Mouse (Mus musculus) embryonic facial prominence, embryonic 13.5 days (tissue): Measurements from ENCODE around the gene Gm11596. TPM values are rescaled to one million over a fixed set of nuclear protein-coding genes. Genes with fewer than 3 reads are reported as not detected.

ENCODE experiments used
- ATAC-seq: fragments of 200-750 bp; cut with Nextera tagmentation; 2 replicates; pipeline ENCODE4 v1.8.0; 2017; ENCODE audit warnings: low read depth; ENCODE audit not compliant: insufficient number of reproducible peaks, insufficient read depth, low FRiP score, low TSS enrichment
- H3K27ac ChIP-seq: fragments of 300-500 bp; sonication (generic); 2 replicates; pipeline ENCODE4 v1.5.1; 2015; ENCODE audit warnings: moderate library complexity, mild to moderate bottlenecking, inconsistent platforms
- H3K27me3 ChIP-seq: fragments of 300-500 bp; sonication (generic); 2 replicates; pipeline ENCODE4 v1.6.1; 2015; ENCODE audit warnings: mild to moderate bottlenecking, inconsistent platforms
- H3K36me3 ChIP-seq: fragments of 300-500 bp; sonication (generic); 2 replicates; pipeline ENCODE4 v1.6.1; 2015; ENCODE audit warnings: mild to moderate bottlenecking, inconsistent platforms
- H3K4me1 ChIP-seq: fragments of 300-500 bp; sonication (generic); 2 replicates; pipeline ENCODE4 v1.6.1; 2015; ENCODE audit warnings: inconsistent platforms
- H3K4me2 ChIP-seq: fragments of 300-500 bp; sonication (generic); 2 replicates; pipeline ENCODE4 v1.6.1; 2015; ENCODE audit warnings: moderate library complexity, mild to moderate bottlenecking, inconsistent platforms
- H3K4me3 ChIP-seq: fragments of 300-500 bp; sonication (generic); 2 replicates; pipeline ENCODE4 v1.5.1; 2015; ENCODE audit warnings: mild to moderate bottlenecking, inconsistent platforms
- H3K9ac ChIP-seq: fragments of 300-500 bp; sonication (generic); 2 replicates; pipeline ENCODE4 v1.6.1; 2015; ENCODE audit warnings: mild to moderate bottlenecking, inconsistent platforms
- H3K9me3 ChIP-seq: fragments of 300-500 bp; sonication (generic); 2 replicates; pipeline ENCODE4 v1.6.1; 2016; ENCODE audit warnings: inconsistent platforms
- WGBS: fragments of 180-500 bp; shearing (Covaris S2); methylation state at CpG from one replicate; pipeline ENCODE4 v1.1.7; 2015; ENCODE audit warnings: mixed read lengths; 5-methylcytosine and 5-hydroxymethylcytosine counted together
- polyA plus RNA-seq: library from polyadenylated mRNA; unstranded; fragments of >200 nt; fragmentation: Nextera tagmentation; extraction: Ambion mirVana; gene quantifications from 2 replicates; pipeline ENCODE4 v1.2.1, GENCODE M21; 2015

Gene Gm11596
- polyA plus RNA-seq, 1 experiment from 2014 or later = not detected

GRCm38 (mm10) chr11:99758877-99759276, 34.4 kb downstream of the Gm11596 start:
- no peak overlapping the region for H3K4me3 ChIP-seq
- no peaks in the 10 kb centered on the region for H3K9me3 ChIP-seq
- no peaks in the 10 kb centered on the region for H3K36me3 ChIP-seq
- no peak overlapping the region for H3K9ac ChIP-seq
- no peaks in the 10 kb centered on the region for H3K4me1 ChIP-seq
- H3K27ac ChIP-seq = no peak overlapping the region
- 93% methylated on average over 1 of the region's 1 CpGs for WGBS
- H3K27me3 ChIP-seq = no peaks in the 10 kb centered on the region
- ATAC-seq = no peak
- H3K4me2 ChIP-seq = no peak overlapping the region

- Histone ChIP-seq H3K9ac (no peak overlapping the region), H3K27ac (no peak overlapping the region), H3K36me3 (no peaks in the 10 kb centered on the region), H3K27me3 (no peaks in the 10 kb centered on the region), H3K4me3 (no peak overlapping the region), H3K4me1 (no peaks in the 10 kb centered on the region), H3K9me3 (no peaks in the 10 kb centered on the region), H3K4me2 (no peak overlapping the region)
- ATAC-seq = no peak
- WGBS = 90% methylated on average over 3 of the region's 3 CpGs
These were observed 49.3 kb downstream of the Gm11596 start for GRCm38 (mm10) chr11:99743985-99744384.

Other genes starting within 250 kb of the Gm11596 start
- not detected in 2 replicates for gene Krtap3-3, start 242.6 kb downstream of the Gm11596 start, polyA plus RNA-seq
- gene Krtap3-2, start 236.6 kb downstream of the Gm11596 start, polyA plus RNA-seq = not detected in 2 replicates
- gene Gm11939, start 234.0 kb downstream of the Gm11596 start, polyA plus RNA-seq = not detected in 2 replicates
- gene Krtap3-1, start 226.8 kb downstream of the Gm11596 start, polyA plus RNA-seq = not detected in 2 replicates
- not detected in 2 replicates for gene Krtap1-5, start 212.5 kb downstream of the Gm11596 start, polyA plus RNA-seq
- not detected in 2 replicates for gene Krtap1-4, start 209.8 kb downstream of the Gm11596 start, polyA plus RNA-seq
- gene Krtap1-3, start 202.1 kb downstream of the Gm11596 start, polyA plus RNA-seq = not detected in 2 replicates
- not detected in 2 replicates for gene Krtap9-3, start 195.4 kb downstream of the Gm11596 start, polyA plus RNA-seq
- gene Gm11938, start 190.2 kb downstream of the Gm11596 start, polyA plus RNA-seq = not detected in 2 replicates
- not detected in 2 replicates for gene Gm11937, start 183.3 kb downstream of the Gm11596 start, polyA plus RNA-seq
- gene Krtap2-4, start 178.6 kb downstream of the Gm11596 start, polyA plus RNA-seq = not detected in 2 replicates
- not detected in 2 replicates for gene Gm11562, start 173.0 kb downstream of the Gm11596 start, polyA plus RNA-seq
- gene Krtap4-1, start 165.2 kb downstream of the Gm11596 start, polyA plus RNA-seq = not detected in 2 replicates
- not detected in 2 replicates for gene Krtap4-2, start 158.4 kb downstream of the Gm11596 start, polyA plus RNA-seq
- gene Krtap4-7, start 149.4 kb downstream of the Gm11596 start, polyA plus RNA-seq = not detected in 2 replicates
- not detected in 2 replicates for gene Gm11555, start 143.2 kb downstream of the Gm11596 start, polyA plus RNA-seq
- gene Gm11563, start 134.5 kb downstream of the Gm11596 start, polyA plus RNA-seq = not detected in 2 replicates
- gene Krtap4-6, start 127.5 kb downstream of the Gm11596 start, polyA plus RNA-seq = not detected in 2 replicates
- not detected in 2 replicates for gene Gm14190, start 102.7 kb downstream of the Gm11596 start, polyA plus RNA-seq
- gene Gm14180, start 59.2 kb downstream of the Gm11596 start, polyA plus RNA-seq = not detected in 2 replicates
- gene Gm11595, start 20.6 kb downstream of the Gm11596 start, polyA plus RNA-seq = not detected in 2 replicates
- gene Krtap4-8, start 12.8 kb downstream of the Gm11596 start, polyA plus RNA-seq = not detected in 2 replicates
- not detected in 2 replicates for gene Krtap4-9, start 8.3 kb downstream of the Gm11596 start, polyA plus RNA-seq
- not detected in 2 replicates for gene Gm11569, start 5.5 kb upstream of the Gm11596 start, polyA plus RNA-seq
- gene Gm11554, start 11.0 kb upstream of the Gm11596 start, polyA plus RNA-seq = not detected in 2 replicates
- gene Krtap4-13, start 16.4 kb upstream of the Gm11596 start, polyA plus RNA-seq = not detected in 2 replicates
- not detected in 2 replicates for gene Gm11564, start 22.2 kb upstream of the Gm11596 start, polyA plus RNA-seq
- not detected in 2 replicates for gene 2300003K06Rik, start 44.6 kb upstream of the Gm11596 start, polyA plus RNA-seq
- gene Krtap4-16, start 58.1 kb upstream of the Gm11596 start, polyA plus RNA-seq = not detected in 2 replicates
- gene Gm11568, start 64.5 kb upstream of the Gm11596 start, polyA plus RNA-seq = not detected in 2 replicates
- gene Gm11559, start 71.0 kb upstream of the Gm11596 start, polyA plus RNA-seq = not detected in 2 replicates
- gene Krtap9-1, start 79.9 kb upstream of the Gm11596 start, polyA plus RNA-seq = not detected in 2 replicates
- not detected in 2 replicates for gene Gm11567, start 85.7 kb upstream of the Gm11596 start, polyA plus RNA-seq
- not detected in 2 replicates for gene Krtap31-1, start 114.5 kb upstream of the Gm11596 start, polyA plus RNA-seq
- gene Gm11565, start 121.3 kb upstream of the Gm11596 start, polyA plus RNA-seq = not detected in 2 replicates
- gene Krtap31-2, start 142.8 kb upstream of the Gm11596 start, polyA plus RNA-seq = not detected in 2 replicates
- not detected in 2 replicates for gene Krtap9-5, start 155.0 kb upstream of the Gm11596 start, polyA plus RNA-seq
- not detected in 2 replicates for gene Krtap29-1, start 185.6 kb upstream of the Gm11596 start, polyA plus RNA-seq
- not detected in 2 replicates for gene Krtap16-1, start 193.1 kb upstream of the Gm11596 start, polyA plus RNA-seq
- gene Krtap17-1, start 200.5 kb upstream of the Gm11596 start, polyA plus RNA-seq = 0.48 TPM in 2 replicates
- gene Krt33a, start 222.7 kb upstream of the Gm11596 start, polyA plus RNA-seq = not detected in 2 replicates
- not detected in 2 replicates for gene Krt33b, start 236.4 kb upstream of the Gm11596 start, polyA plus RNA-seq
- not detected in 2 replicates for gene Krt34, start 248.1 kb upstream of the Gm11596 start, polyA plus RNA-seq